Mouse (Mus musculus) G1E-ER4 (cell line): Measurements from ENCODE around the gene Gmnn. TPM values are rescaled to one million over a fixed set of nuclear protein-coding genes. Genes with fewer than 3 reads are reported as not detected.

ENCODE experiments used
- GATA1 ChIP-seq: IDR thresholded peaks from one replicate; pipeline ENCODE4 v1.8.0; 2012; ENCODE audit warnings: low read length, inconsistent platforms
- polyA plus RNA-seq: library from polyadenylated mRNA; stranded (reverse); fragments of >175 nt; gene quantifications from 2 replicates; pipeline ENCODE4 v1.2.3, GENCODE M21; 2012

Gene Gmnn
- polyA plus RNA-seq, 1 experiment: 4.0 TPM

- TF ChIP-seq GATA1: no peak
These were observed 16.3 kb upstream of the Gmnn start for GRCm38 (mm10) chr13:24778026-24778425.

- no peak for TF ChIP-seq GATA1
These were observed 14.6 kb upstream of the Gmnn start for GRCm38 (mm10) chr13:24776146-24776844.

GRCm38 (mm10) chr13:24762254-24762653 lies 531 bp upstream of the Gmnn start:
- TF ChIP-seq GATA1: no peak

GRCm38 (mm10) chr13:24761083-24761402 lies 680 bp downstream of the Gmnn start:
- TF ChIP-seq GATA1: no peak

GRCm38 (mm10) chr13:24760351-24760870 lies 1.3 kb downstream of the Gmnn start:
- no peak for TF ChIP-seq GATA1

- TF ChIP-seq GATA1: no peak
These were observed 2.3 kb downstream of the Gmnn start for GRCm38 (mm10) chr13:24759451-24759850.

GRCm38 (mm10) chr13:24757820-24758564 lies 3.7 kb downstream of the Gmnn start:
- no peak for TF ChIP-seq GATA1

- TF ChIP-seq GATA1: no peak
These were observed 5.0 kb downstream of the Gmnn start for GRCm38 (mm10) chr13:24756756-24757155.

- TF ChIP-seq GATA1: no peak
These were observed 10.3 kb downstream of the Gmnn start for GRCm38 (mm10) chr13:24751396-24751795.

- no peak for TF ChIP-seq GATA1
These were observed 10.9 kb downstream of the Gmnn start for GRCm38 (mm10) chr13:24750807-24751206.

- TF ChIP-seq GATA1: no peak
These were observed 13.9 kb downstream of the Gmnn start for GRCm38 (mm10) chr13:24747823-24748222.

GRCm38 (mm10) chr13:24741028-24741427 lies 20.7 kb downstream of the Gmnn start, which contains the start of gene Armh2:
Gene Armh2 (plus strand): TSS chr13:24741232.
- no peak for TF ChIP-seq GATA1

- no peak for TF ChIP-seq GATA1
These were observed 26.1 kb downstream of the Gmnn start for GRCm38 (mm10) chr13:24735608-24736131.

GRCm38 (mm10) chr13:24734502-24734901 lies 27.2 kb downstream of the Gmnn start:
- TF ChIP-seq GATA1: no peak

GRCm38 (mm10) chr13:24729128-24729527 lies 32.6 kb downstream of the Gmnn start:
- TF ChIP-seq GATA1: no peak

GRCm38 (mm10) chr13:24724395-24724759 lies 37.3 kb downstream of the Gmnn start:
- no peak for TF ChIP-seq GATA1
